27 mouse cellular contexts compared by ENCODE assay signal in the genomic region with DNA sequence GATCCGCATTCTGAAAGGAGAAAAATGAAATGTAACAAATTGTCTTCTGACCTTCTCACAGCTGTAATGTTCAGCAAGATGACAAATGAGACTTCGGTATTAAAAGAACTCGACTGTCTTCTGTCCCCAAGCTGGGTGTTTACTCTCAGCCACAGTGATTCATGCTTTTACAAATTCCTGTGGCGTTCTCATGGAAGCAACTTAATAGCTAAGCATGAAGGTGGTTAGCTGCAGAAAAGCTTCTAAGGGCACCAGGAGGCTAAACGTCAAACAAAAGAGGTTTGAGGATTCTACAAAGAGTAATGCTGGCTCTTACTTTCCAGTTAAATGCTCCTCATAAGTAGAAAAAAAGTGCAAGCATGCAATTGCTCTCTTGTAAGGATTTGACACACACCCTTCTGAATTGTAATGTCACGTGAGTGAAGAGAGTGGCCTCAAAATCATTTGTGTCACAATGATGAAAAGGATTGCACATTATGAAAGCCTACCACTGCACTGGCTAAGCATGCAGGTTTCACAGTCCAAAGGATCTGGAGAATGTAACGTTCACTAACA.
DNase-seq lines count a peak whose midpoint lies in the region; ATAC-seq and TF ChIP-seq lines count a peak whose summit lies in the region.
"Had no signal": no experiment of that assay in that cellular context is flagged by ENCODE, and none has a peak within 500 bp of the region (broad histone marks: within the 10 kb centered on the region; RNA-seq: fewer than 3 reads in every experiment).

No protein-coding gene starts in this region.

- H3K4me2 ChIP-seq in stomach, embryonic 15.5 days, result no peak overlapping the region
- H3K4me2 ChIP-seq in stomach, postnatal 0 days (replicated peaks; ENCODE audit: low read depth), result no peak overlapping the region
- H3K4me2 ChIP-seq in myocyte (ENCODE audit: low read depth), result peak overlapping the region; percentile 12
- H3K4me2 ChIP-seq: heart, embryonic 15.5 days; liver, embryonic 13.5 days had no signal

- H3K9me3 ChIP-seq in stomach, embryonic 15.5 days, result no peaks in the 10 kb centered on the region
- no peaks in the 10 kb centered on the region for H3K9me3 ChIP-seq in stomach, postnatal 0 days (ENCODE audit: control insufficient read depth, low read length)
- H3K9me3 ChIP-seq: forebrain, embryonic 10.5 days; heart, embryonic 10.5 days; heart, embryonic 15.5 days; liver, embryonic 13.5 days had no signal

- H3K36me3 ChIP-seq in stomach, embryonic 15.5 days, result no peaks in the 10 kb centered on the region
- H3K36me3 ChIP-seq in stomach, postnatal 0 days (ENCODE audit: control insufficient read depth, insufficient read depth, low read length), result no peaks in the 10 kb centered on the region
- H3K36me3 ChIP-seq in myocyte (ENCODE audit: control insufficient read depth, insufficient read depth), result no peaks in the 10 kb centered on the region
- H3K36me3 ChIP-seq: forebrain, embryonic 10.5 days; G1E; heart, embryonic 10.5 days; heart, embryonic 15.5 days; liver, embryonic 13.5 days had no signal

- no peaks in the 10 kb centered on the region for H3K79me2 ChIP-seq in myocyte (ENCODE audit: control insufficient read depth, insufficient read depth)

- no peaks in the 10 kb centered on the region for H3K4me1 ChIP-seq in stomach, embryonic 15.5 days
- H3K4me1 ChIP-seq in stomach, postnatal 0 days (replicated peaks; ENCODE audit: control insufficient read depth, insufficient read depth), result no peaks in the 10 kb centered on the region
- H3K4me1 ChIP-seq: heart, embryonic 10.5 days; heart, embryonic 15.5 days; liver, embryonic 13.5 days had no signal

- H3ac ChIP-seq in myocyte (ENCODE audit: control insufficient read depth, insufficient read length), result no peak overlapping the region

- 27% methylated on average over 7 of the region's 7 CpGs for WGBS in stomach, embryonic 15.5 days
- WGBS in stomach, postnatal 0 days, result 23% methylated on average over 7 of the region's 7 CpGs

- no peak for TF ChIP-seq CTCF in stomach, postnatal 0 days (IDR thresholded peaks at IDR 0.05; ENCODE audit: low read depth)
- TF ChIP-seq CTCF in brain, embryonic 14.5 days (IDR thresholded peaks at IDR 0.05; ENCODE audit: borderline replicate concordance, extremely low read depth, insufficient read depth, insufficient read length), result no peak
- no peak for TF ChIP-seq CTCF in layer of hippocampus, adult 2 months (conservative IDR thresholded peaks at IDR 0.05)

- TF ChIP-seq POLR2A in brain, embryonic 14.5 days (IDR thresholded peaks at IDR 0.05; ENCODE audit: borderline replicate concordance, extremely low read depth, insufficient read depth, insufficient read length, poor library complexity, severe bottlenecking), result no peak
- TF ChIP-seq POLR2A in myocyte (IDR thresholded peaks at IDR 0.05; ENCODE audit: insufficient read length, low read depth), result no peak

- no peak overlapping the region for H3K27ac ChIP-seq in stomach, embryonic 15.5 days
- no peak overlapping the region for H3K27ac ChIP-seq in stomach, postnatal 0 days (replicated peaks)
- no peak overlapping the region for H3K27ac ChIP-seq in layer of hippocampus, adult 2 months
- H3K27ac ChIP-seq: forebrain, embryonic 10.5 days; heart, embryonic 10.5 days; heart, embryonic 15.5 days; liver, embryonic 13.5 days had no signal

- H3K9ac ChIP-seq in stomach, embryonic 15.5 days, result no peak overlapping the region
- no peak overlapping the region for H3K9ac ChIP-seq in stomach, postnatal 0 days (ENCODE audit: low read length)
- H3K9ac ChIP-seq: heart, embryonic 15.5 days; liver, embryonic 13.5 days had no signal

- peak; percentile 10; the same call in 1 of the 2 replicates for ATAC-seq in stomach, embryonic 15.5 days (ENCODE audit: insufficient read depth, low FRiP score, low read depth)
- no peak for ATAC-seq in stomach, postnatal 0 days (ENCODE audit: low FRiP score, low TSS enrichment)
- ATAC-seq: hindbrain, embryonic 16.5 days; midbrain, embryonic 16.5 days; Patski had no signal

- TF ChIP-seq EP300 in stomach, postnatal 0 days (optimal IDR thresholded peaks at IDR 0.05), result no peak

- no peak overlapping the region for H3K4me3 ChIP-seq in stomach, embryonic 15.5 days (replicated peaks)
- no peak overlapping the region for H3K4me3 ChIP-seq in stomach, postnatal 0 days (ENCODE audit: low read depth, low read length)
- no peak overlapping the region for H3K4me3 ChIP-seq in myocyte
- no peak overlapping the region for H3K4me3 ChIP-seq in layer of hippocampus, adult 2 months
- H3K4me3 ChIP-seq: forebrain, embryonic 10.5 days; heart, embryonic 10.5 days; heart, embryonic 15.5 days; liver, embryonic 13.5 days had no signal

- DNase-seq in stomach, postnatal 0 days (ENCODE audit: low spot score), result no peak
- DNase-seq in brain, embryonic 14.5 days (ENCODE audit: low read depth), result peak; percentile 23
- DNase-seq in layer of hippocampus, adult 2 months (ENCODE audit: low spot score in 2 of 2), result no peak
- no peak for DNase-seq in lung, postnatal 36 days
- DNase-seq: adrenal gland, postnatal 10 days; cerebellum, adult 11-12 months; cerebellum, adult 9-11 months; gastrocnemius, postnatal 25 days; heart, adult 11 months; kidney, adult 18-20 months; kidney, postnatal 4 days; layer of hippocampus, postnatal 36 days; left cerebral cortex, postnatal 4 days; liver, embryonic 13.5 days; lung, adult 18-20 months; lung, postnatal 10 days; right cerebral cortex, adult 18-20 months; spleen, adult 18-20 months had no signal

- no peaks in the 10 kb centered on the region for H3K27me3 ChIP-seq in stomach, embryonic 15.5 days (replicated peaks)
- H3K27me3 ChIP-seq in stomach, postnatal 0 days (ENCODE audit: control insufficient read depth, insufficient read depth, low read length), result no peaks in the 10 kb centered on the region
- H3K27me3 ChIP-seq in myocyte (ENCODE audit: control insufficient read depth, insufficient read depth, insufficient read length), result no peaks in the 10 kb centered on the region
- H3K27me3 ChIP-seq: heart, embryonic 15.5 days; liver, embryonic 13.5 days; Patski had no signal

TF ChIP-seq in myocyte, 11 proteins besides CTCF, POLR2A, EP300 and RAD21:
- TF ChIP-seq POLR2AphosphoS2 (IDR thresholded peaks at IDR 0.05; ENCODE audit: insufficient read length, low read depth) (no peak), MAX (IDR thresholded peaks at IDR 0.05; ENCODE audit: low read depth) (no peak), SRF (IDR thresholded peaks at IDR 0.05; ENCODE audit: control insufficient read depth, insufficient read length, low read depth) (no peak), TCF3 (IDR thresholded peaks at IDR 0.05; ENCODE audit: insufficient read length, low read depth) (no peak), REST (IDR thresholded peaks at IDR 0.05; ENCODE audit: insufficient read depth, insufficient read length) (no peak), E2F4 (IDR thresholded peaks at IDR 0.05; ENCODE audit: insufficient read depth) (no peak), CEBPB (IDR thresholded peaks at IDR 0.05; ENCODE audit: insufficient read depth, poor library complexity, severe bottlenecking) (no peak), MYOD1 (IDR thresholded peaks at IDR 0.05; ENCODE audit: control insufficient read depth in 1 of 3, insufficient read length in 2 of 3, low read depth in 2 of 3) (no peak), TCF12 (IDR thresholded peaks at IDR 0.05; ENCODE audit: insufficient read depth, poor library complexity, severe bottlenecking) (no peak), USF1 (IDR thresholded peaks at IDR 0.05; ENCODE audit: low read depth) (no peak)
TF ChIP-seq in myocyte: peak in this region for 0.
